Mouse (Mus musculus) spleen, postnatal 14 days (tissue): ENCODE data around the gene Ttc12.

ENCODE experiments used
- DNase-seq, 2 experiments: peaks; one replicate each; pipeline ENCODE4 v3.0.0; 2021 to 2022; ENCODE audit warnings: low spot score in 2 of 2

Gene Ttc12

DNA sequence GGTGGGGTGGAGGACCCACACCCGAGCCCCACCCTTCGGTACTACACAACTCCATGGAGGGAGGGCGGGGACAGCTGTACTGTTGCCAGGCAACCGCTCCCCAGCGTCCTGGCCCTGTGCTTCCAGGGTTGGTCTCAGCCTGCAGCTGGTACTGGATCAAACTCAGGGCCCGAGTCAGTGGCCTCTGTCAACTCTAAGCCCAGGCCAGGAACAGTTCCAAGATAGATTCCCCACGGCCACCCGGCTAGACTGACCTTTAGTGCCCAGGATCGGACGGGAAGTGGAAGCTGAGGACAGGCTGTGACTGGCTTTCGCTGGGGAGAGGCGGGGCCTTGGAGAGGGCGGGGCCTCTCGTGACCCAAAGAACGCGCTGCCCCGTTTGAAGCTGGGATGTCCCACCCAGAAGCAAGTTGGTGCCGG lies at the start of gene Ttc12:
Ttc12 (minus strand) TSS at position 334 of the 420 bp plus-strand sequence.
- DNase-seq = peak in 1 of 2 experiments; percentile 12

- no peak for DNase-seq
Observed at GRCm38 (mm10) chr9:49534958-49535357, 48.9 kb upstream of the Ttc12 start.

GRCm38 (mm10) chr9:49533912-49534491 lies 48.0 kb upstream of the Ttc12 start:
- no peak for DNase-seq

- DNase-seq = no peak
Observed at GRCm38 (mm10) chr9:49533455-49533854, 47.4 kb upstream of the Ttc12 start.

DNA sequence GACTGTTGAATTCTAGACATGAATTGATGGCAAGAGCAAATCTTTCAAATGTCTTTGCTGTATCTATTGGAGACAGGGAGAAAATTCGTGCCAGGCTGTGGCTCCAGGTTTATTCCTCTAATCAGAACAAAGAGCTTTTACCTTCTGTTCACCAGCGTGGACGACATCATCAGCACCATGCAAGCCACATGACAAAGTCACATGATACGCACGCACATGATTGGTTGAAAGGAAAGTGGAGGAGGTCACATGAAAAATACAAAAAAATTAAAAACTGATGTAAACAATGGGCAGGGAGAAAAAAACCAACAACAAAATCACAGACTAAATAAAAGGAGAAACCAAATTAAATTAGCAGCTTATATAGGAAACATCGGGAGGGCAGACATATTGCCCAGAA lies 45.8 kb upstream of the Ttc12 start:
- no peak for DNase-seq

- DNase-seq = no peak
Observed at GRCm38 (mm10) chr9:49531257-49531656, 45.2 kb upstream of the Ttc12 start.

GRCm38 (mm10) chr9:49530739-49531138 lies 44.7 kb upstream of the Ttc12 start:
- no peak for DNase-seq

DNA sequence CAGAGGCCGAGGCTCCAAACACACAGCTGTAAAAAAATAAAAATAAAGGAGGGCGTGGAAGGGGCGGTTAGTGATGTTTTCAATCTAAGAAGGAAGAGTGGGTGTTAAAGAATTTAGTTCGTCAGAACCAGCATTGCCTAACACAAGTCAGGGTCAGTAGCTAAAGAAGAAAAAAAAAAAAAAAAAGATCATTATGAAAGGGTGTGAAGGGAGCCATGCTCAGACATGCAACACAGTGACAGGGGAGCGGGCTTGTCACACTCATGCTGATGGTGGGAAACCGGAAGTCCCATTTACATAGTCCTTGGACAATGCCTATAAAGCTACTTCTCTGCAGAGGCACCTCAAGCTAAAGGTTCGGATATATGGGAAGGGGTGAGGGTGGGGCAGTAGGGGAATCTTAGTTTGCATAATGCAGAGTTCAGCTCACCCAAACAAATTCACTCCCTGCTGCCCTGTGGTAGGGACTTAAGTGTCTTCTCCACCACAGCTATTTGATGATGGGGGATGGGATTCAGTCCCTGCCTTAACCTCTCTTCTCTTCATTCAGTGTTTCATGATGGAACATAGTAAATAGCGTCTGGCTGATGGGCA lies 43.4 kb upstream of the Ttc12 start:
- DNase-seq = no peak

- DNase-seq = no peak
Observed at GRCm38 (mm10) chr9:49528943-49529342, 42.9 kb upstream of the Ttc12 start.

- DNase-seq = no peak
Observed at GRCm38 (mm10) chr9:49528026-49528425, 42.0 kb upstream of the Ttc12 start.

- no peak for DNase-seq
Observed at GRCm38 (mm10) chr9:49527340-49527739, 41.3 kb upstream of the Ttc12 start.

GRCm38 (mm10) chr9:49524721-49525120 lies 38.7 kb upstream of the Ttc12 start:
- no peak for DNase-seq

DNA sequence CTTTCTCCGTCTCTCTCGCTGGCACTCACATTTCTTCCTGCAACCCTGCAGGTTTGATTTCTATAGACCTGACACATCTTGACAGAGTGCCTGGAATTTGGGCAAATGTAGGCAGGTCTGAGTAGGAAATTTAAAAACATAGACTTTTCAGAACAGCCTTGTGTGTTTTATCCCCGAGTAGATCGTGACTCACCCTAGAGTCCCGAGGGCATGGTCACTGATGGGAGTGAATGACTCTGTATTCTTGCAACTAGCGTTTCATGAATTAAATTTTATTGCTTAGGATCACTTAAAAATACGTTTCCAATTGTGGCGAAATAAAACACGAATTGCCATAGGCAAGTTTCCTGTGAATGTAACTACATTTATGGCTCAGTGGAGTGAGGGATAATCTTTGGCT lies 37.9 kb upstream of the Ttc12 start:
- no peak for DNase-seq

DNA sequence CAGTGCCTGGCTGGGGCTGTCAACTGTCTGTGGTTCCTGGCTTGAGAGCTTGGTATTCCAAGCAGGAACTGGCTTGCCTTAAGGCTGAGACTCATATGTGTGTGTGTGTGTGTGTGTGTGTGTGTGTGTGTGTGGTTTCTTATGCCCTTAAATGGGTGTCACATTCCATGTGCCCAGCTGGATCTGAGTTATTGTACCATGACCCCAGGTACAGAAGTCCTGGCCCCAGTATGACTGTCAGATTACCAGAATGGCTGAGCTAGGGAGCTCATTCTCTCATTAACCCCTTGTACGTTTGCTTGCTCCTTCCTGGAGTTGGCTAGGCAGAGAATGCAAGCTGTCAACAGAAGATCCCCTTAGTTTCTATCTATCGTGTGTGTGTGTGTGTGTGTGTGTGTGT lies 28.3 kb upstream of the Ttc12 start:
- DNase-seq = no peak

DNA sequence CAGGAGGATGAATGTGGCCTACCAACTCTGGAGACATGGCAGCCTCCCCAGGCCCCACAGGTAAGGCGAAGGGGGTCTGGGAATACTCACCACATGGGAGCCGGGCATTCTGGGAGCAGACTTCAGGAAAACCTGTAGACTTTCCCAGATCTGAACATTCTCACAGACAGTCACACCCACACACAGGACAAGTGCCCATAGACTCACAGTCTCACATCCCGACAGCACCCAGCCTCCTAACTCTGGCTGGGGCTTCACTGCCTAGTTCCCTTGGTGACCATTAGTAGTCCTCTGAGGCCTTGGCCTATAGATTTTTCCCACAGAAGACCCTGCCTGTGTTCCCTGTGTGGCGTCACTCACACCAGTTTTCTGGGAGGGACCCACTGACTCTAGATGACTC lies 24.6 kb upstream of the Ttc12 start:
- no peak for DNase-seq

- no peak for DNase-seq
Observed at GRCm38 (mm10) chr9:49509628-49510027, 23.6 kb upstream of the Ttc12 start.

- DNase-seq = no peak
Observed at GRCm38 (mm10) chr9:49509094-49509493, 23.1 kb upstream of the Ttc12 start.

DNA sequence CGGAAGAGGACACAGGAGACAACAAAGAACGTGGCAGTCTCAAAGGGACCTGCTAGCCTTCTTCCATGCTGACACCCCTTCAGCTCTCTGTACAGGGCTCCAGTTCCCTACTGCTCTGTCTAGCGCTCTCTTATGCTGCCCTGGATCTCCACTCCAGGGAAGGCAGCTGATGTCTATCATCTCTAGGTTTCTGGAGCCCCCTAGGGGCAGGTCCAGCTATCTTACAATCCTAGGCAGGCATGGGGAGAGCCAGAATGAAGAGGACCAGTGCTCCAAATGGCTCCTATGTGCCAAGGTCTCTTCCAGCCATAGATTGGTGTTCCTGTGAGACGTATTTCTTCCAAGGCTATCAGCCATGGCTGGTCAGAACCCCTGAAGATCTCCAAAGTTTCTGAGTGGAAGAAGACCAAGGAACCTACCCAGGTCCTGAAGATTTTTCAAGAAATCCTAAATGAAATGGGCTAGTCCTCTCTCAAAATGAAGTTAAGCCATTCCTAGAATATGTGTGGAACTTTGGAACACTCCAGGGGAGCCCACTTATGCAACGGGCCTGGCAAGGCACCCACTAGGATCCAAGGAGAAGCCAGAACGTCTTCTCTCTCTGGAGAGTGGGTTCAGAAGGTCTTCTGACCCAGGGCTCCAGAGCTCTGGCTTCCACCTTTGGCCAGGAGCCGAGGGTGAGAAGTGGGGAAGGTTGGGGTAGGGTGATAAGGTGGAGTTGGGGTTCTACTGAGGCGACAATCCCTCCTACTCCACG lies 22.0 kb upstream of the Ttc12 start:
- no peak for DNase-seq

GRCm38 (mm10) chr9:49504658-49505057 lies 18.6 kb upstream of the Ttc12 start:
- DNase-seq = no peak

GRCm38 (mm10) chr9:49502245-49502644 lies 16.2 kb upstream of the Ttc12 start:
- DNase-seq = no peak

DNA sequence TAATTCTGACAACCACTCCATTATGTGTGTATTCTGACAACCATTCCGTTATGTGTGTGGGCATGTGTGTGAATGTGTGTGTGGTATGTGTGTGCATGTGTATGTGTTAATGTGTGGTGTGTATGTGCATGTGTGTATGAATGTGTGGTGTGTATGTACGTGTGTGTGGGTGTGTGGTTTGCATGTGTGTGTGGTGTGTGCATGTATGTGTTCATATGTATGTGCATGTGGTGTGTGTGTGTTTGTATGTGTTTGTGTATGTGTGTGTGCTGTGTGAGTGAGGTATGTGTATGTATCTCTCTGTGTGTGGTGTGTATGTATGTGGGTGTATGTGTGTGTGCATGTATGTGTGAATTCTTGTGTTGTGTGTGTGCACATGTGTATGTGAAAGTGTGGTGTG lies 13.9 kb upstream of the Ttc12 start:
- DNase-seq = no peak

- no peak for DNase-seq
Observed at GRCm38 (mm10) chr9:49493979-49494649, 8.1 kb upstream of the Ttc12 start.

- no peak for DNase-seq
Observed at GRCm38 (mm10) chr9:49490609-49491008, 4.6 kb upstream of the Ttc12 start.
